Mouse (Mus musculus): Measurements from ENCODE around the gene Pced1b. TPM values are rescaled to one million over a fixed set of nuclear protein-coding genes. Genes with fewer than 3 reads are reported as not detected.

Gene Pced1b
- polyA plus RNA-seq, 1 experiment from 2014 or later: 7.2 TPM

DNA sequence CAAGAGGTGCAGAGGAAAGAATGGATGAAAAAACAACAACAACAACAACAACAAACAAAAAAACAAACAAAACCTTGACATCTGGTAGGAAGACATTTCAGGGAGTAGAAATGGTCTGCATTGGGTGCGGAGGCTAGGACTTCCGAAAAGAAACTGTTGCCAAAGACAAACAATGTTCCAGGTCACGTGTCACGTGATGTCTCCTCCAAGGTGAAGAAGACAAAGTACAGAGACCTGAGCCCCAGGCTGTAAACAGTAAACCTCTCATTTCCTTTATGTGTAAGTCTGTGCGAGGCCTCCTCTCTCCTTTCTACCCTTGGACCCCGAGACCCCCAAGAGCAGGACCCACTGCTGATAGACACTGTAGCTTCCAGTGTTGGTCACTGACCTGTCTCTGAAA lies 184.6 kb downstream of the Pced1b start:
- no peak for DNase-seq (ENCODE audit: low spot score)

DNA sequence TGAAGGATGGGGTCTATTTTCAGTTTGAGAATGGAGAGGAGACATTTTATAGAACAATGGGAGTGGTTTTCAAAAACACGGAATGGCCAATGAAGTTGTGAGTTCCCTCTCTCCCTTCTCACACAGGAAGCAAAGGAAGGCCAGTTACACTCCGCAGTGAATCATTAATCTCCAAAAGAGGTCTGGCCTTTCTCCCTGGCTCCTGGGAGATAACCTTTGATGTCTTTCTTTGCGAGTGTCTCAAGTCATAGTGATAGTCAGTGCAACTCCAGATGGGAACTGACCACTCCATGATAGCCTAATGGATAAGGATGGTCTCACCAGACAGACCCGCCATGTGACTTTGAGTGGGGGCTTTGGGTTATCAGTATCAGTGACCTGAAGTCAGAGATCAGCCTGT lies 185.3 kb downstream of the Pced1b start:
- no peak for DNase-seq (ENCODE audit: low spot score)

Other genes starting within 250 kb of the Pced1b start
- gene Slc38a4, start 191.2 kb upstream of the Pced1b start, polyA plus RNA-seq (2015; fragmentation: Nextera tagmentation; extraction: Ambion mirVana): 7.3 and 7.9 TPM in 2 replicates
- gene Amigo2, start 180 bp downstream of the Pced1b start, polyA plus RNA-seq (2015; fragmentation: Nextera tagmentation; extraction: Ambion mirVana): 1.9 and 2.8 TPM in 2 replicates